In genomic region chr3:31252566-31252965, GRCm38 (mm10) we compare ENCODE assay signal across 26 mouse cellular contexts. TPM values are rescaled to one million over a fixed set of nuclear protein-coding genes. Genes with fewer than 3 reads are reported as not detected.
A peak's percentile ranks its signal among the peaks of the same experiment; 100 is the strongest.
DNase-seq lines count a peak whose midpoint lies in the region; ATAC-seq lines count a peak whose summit lies in the region.
"Had no signal": no experiment of that assay in that cellular context is flagged by ENCODE, and none has a peak within 500 bp of the region (broad histone marks: within the 10 kb centered on the region; RNA-seq: fewer than 3 reads in every experiment).

No protein-coding gene starts in this region.

- H3K9me3 ChIP-seq in forebrain, embryonic 11.5 days (ENCODE audit: control insufficient read depth, low read length) = no peaks in the 10 kb centered on the region
- no peaks in the 10 kb centered on the region for H3K9me3 ChIP-seq in forebrain, embryonic 15.5 days
- H3K9me3 ChIP-seq in heart, embryonic 10.5 days = no peaks in the 10 kb centered on the region
- no peaks in the 10 kb centered on the region for H3K9me3 ChIP-seq in heart, embryonic 13.5 days
- no peaks in the 10 kb centered on the region for H3K9me3 ChIP-seq in heart, embryonic 15.5 days (replicated peaks)
- H3K9me3 ChIP-seq: embryonic facial prominence, embryonic 10.5 days; embryonic facial prominence, embryonic 12.5 days; forebrain, embryonic 12.5 days; G1E had no signal

- H3K9ac ChIP-seq in forebrain, embryonic 11.5 days (ENCODE audit: low read length) = no peak overlapping the region
- no peak overlapping the region for H3K9ac ChIP-seq in forebrain, embryonic 15.5 days (replicated peaks)
- no peak overlapping the region for H3K9ac ChIP-seq in heart, embryonic 13.5 days
- no peak overlapping the region for H3K9ac ChIP-seq in heart, embryonic 15.5 days
- H3K9ac ChIP-seq: embryonic facial prominence, embryonic 12.5 days; forebrain, embryonic 12.5 days had no signal

- peak; percentile 33 for DNase-seq in forebrain, embryonic 11.5 days (ENCODE audit: low spot score)
- DNase-seq in heart, adult 18-20 months = peak; percentile 10 to 20
- DNase-seq in heart, embryonic 10.5 days (ENCODE audit: low spot score) = no peak
- no peak for DNase-seq in heart, postnatal 4 days
- no peak for DNase-seq in heart, postnatal 25 days (ENCODE audit: low spot score)
- DNase-seq: adrenal gland, adult 8-10 months; adrenal gland, postnatal 14 days; adrenal gland, postnatal 36 days; B cell, adult 2 months; cerebellum, adult 11-12 months; cerebellum, adult 2 months; cerebellum, adult 9-10 months; cerebellum, postnatal 10 days; cerebellum, postnatal 25 days had no signal

- H3K27me3 ChIP-seq in forebrain, embryonic 11.5 days (ENCODE audit: control insufficient read depth, insufficient read depth, low read length) = no peaks in the 10 kb centered on the region
- H3K27me3 ChIP-seq in forebrain, embryonic 15.5 days = no peaks in the 10 kb centered on the region
- H3K27me3 ChIP-seq in heart, embryonic 10.5 days (ENCODE audit: insufficient read depth, poor library complexity, severe bottlenecking) = peaks cover 15% of the 10 kb centered on the region
- H3K27me3 ChIP-seq in heart, embryonic 13.5 days (replicated peaks) = 0 out of 2 replicates have a peak, but pooled peaks cover 3% of the 10 kb centered on the region
- no peaks in the 10 kb centered on the region for H3K27me3 ChIP-seq in heart, embryonic 15.5 days
- H3K27me3 ChIP-seq: CH12.LX; embryonic facial prominence, embryonic 12.5 days; forebrain, embryonic 12.5 days; Patski had no signal

- no peaks in the 10 kb centered on the region for H3K4me1 ChIP-seq in forebrain, embryonic 11.5 days (replicated peaks; ENCODE audit: control insufficient read depth, insufficient read depth, low read length)
- no peaks in the 10 kb centered on the region for H3K4me1 ChIP-seq in forebrain, embryonic 15.5 days
- H3K4me1 ChIP-seq in heart, embryonic 10.5 days = no peaks in the 10 kb centered on the region
- H3K4me1 ChIP-seq in heart, embryonic 13.5 days = 0 out of 2 replicates have a peak, but pooled peaks cover 3% of the 10 kb centered on the region
- H3K4me1 ChIP-seq in heart, embryonic 15.5 days (replicated peaks) = 0 out of 2 replicates have a peak, but pooled peaks cover 4% of the 10 kb centered on the region
- H3K4me1 ChIP-seq: embryonic facial prominence, embryonic 10.5 days; embryonic facial prominence, embryonic 12.5 days; forebrain, embryonic 12.5 days had no signal

- no peak overlapping the region for H3K27ac ChIP-seq in forebrain, embryonic 11.5 days (ENCODE audit: low read depth, low read length)
- no peak overlapping the region for H3K27ac ChIP-seq in forebrain, embryonic 15.5 days (replicated peaks)
- no peak overlapping the region for H3K27ac ChIP-seq in heart, embryonic 10.5 days
- H3K27ac ChIP-seq in heart, embryonic 13.5 days (replicated peaks) = no peak overlapping the region; the same call in 1 of the 2 replicates
- H3K27ac ChIP-seq in heart, embryonic 15.5 days = no peak overlapping the region
- H3K27ac ChIP-seq: embryonic facial prominence, embryonic 10.5 days; embryonic facial prominence, embryonic 12.5 days; forebrain, embryonic 12.5 days had no signal

- WGBS in forebrain, embryonic 11.5 days = 77% methylated on average over 3 of the region's 3 CpGs
- WGBS in forebrain, embryonic 15.5 days = 83% methylated on average over 3 of the region's 3 CpGs
- 57% methylated on average over 3 of the region's 3 CpGs for WGBS in heart, embryonic 10.5 days
- 50% methylated on average over 3 of the region's 3 CpGs for WGBS in heart, embryonic 13.5 days
- 49% methylated on average over 3 of the region's 3 CpGs for WGBS in heart, embryonic 15.5 days

- no peak overlapping the region for H3K4me2 ChIP-seq in forebrain, embryonic 11.5 days (ENCODE audit: low read depth, low read length, severe bottlenecking)
- no peak overlapping the region for H3K4me2 ChIP-seq in forebrain, embryonic 15.5 days (replicated peaks)
- no peak overlapping the region for H3K4me2 ChIP-seq in heart, embryonic 13.5 days
- H3K4me2 ChIP-seq in heart, embryonic 15.5 days = no peak overlapping the region
- H3K4me2 ChIP-seq: embryonic facial prominence, embryonic 12.5 days; forebrain, embryonic 12.5 days had no signal

- no peak overlapping the region for H3K4me3 ChIP-seq in forebrain, embryonic 11.5 days (ENCODE audit: low read depth, low read length)
- H3K4me3 ChIP-seq in forebrain, embryonic 15.5 days = no peak overlapping the region
- no peak overlapping the region for H3K4me3 ChIP-seq in heart, embryonic 10.5 days
- H3K4me3 ChIP-seq in heart, embryonic 13.5 days = no peak overlapping the region
- no peak overlapping the region for H3K4me3 ChIP-seq in heart, embryonic 15.5 days
- H3K4me3 ChIP-seq: embryonic facial prominence, embryonic 10.5 days; embryonic facial prominence, embryonic 12.5 days; forebrain, embryonic 12.5 days had no signal

- H3K36me3 ChIP-seq in forebrain, embryonic 11.5 days (ENCODE audit: control insufficient read depth, insufficient read depth, low read length) = no peaks in the 10 kb centered on the region
- no peaks in the 10 kb centered on the region for H3K36me3 ChIP-seq in forebrain, embryonic 15.5 days
- no peaks in the 10 kb centered on the region for H3K36me3 ChIP-seq in heart, embryonic 10.5 days
- H3K36me3 ChIP-seq in heart, embryonic 13.5 days = no peaks in the 10 kb centered on the region
- no peaks in the 10 kb centered on the region for H3K36me3 ChIP-seq in heart, embryonic 15.5 days
- H3K36me3 ChIP-seq: embryonic facial prominence, embryonic 10.5 days; embryonic facial prominence, embryonic 12.5 days; forebrain, embryonic 12.5 days; G1E had no signal

- no peak for ATAC-seq in forebrain, embryonic 11.5 days (replicated peaks; ENCODE audit: low FRiP score)
- no peak for ATAC-seq in forebrain, embryonic 15.5 days (replicated peaks)
- ATAC-seq in heart, embryonic 13.5 days (ENCODE audit: extremely low read depth, insufficient number of reproducible peaks, low FRiP score, low TSS enrichment) = peak; percentile 54
- peak; percentile 55; the same call in 1 of the 2 replicates for ATAC-seq in heart, embryonic 15.5 days (replicated peaks; ENCODE audit: insufficient number of reproducible peaks, insufficient read depth, low FRiP score, low read depth)
- ATAC-seq: activated CD4-positive, CD25-positive, alpha-beta regulatory T cell, adult 4 months; CD4-positive, CD25-positive, alpha-beta regulatory T cell, adult 4 months; forebrain, embryonic 14.5 days; Patski had no signal

- intact Hi-C loops in heart, postnatal 25 days (cut with DNase I) = no loop called here

RNA-seq across cellular contexts. Expression of gene Slc7a14, which starts 57.6 kb away (rescaled TPM):
- polyA plus RNA-seq in forebrain, embryonic 11.5 days (2014; fragmentation: Nextera tagmentation; extraction: Ambion mirVana) = 0.23 and 0.40 TPM in 2 replicates
- 3.1 and 3.6 TPM in 2 replicates for polyA plus RNA-seq in forebrain, embryonic 15.5 days (2015; fragmentation: Nextera tagmentation; extraction: Ambion mirVana)
- not detected for total RNA-seq in heart, adult 18-20 months (2021)
- 0.43 and 0.46 TPM in 2 replicates for polyA plus RNA-seq in heart, embryonic 10.5 days (2016; fragmentation: Nextera tagmentation; extraction: Ambion mirVana)
- 0.51 and 0.52 TPM in 2 replicates for polyA plus RNA-seq in heart, embryonic 13.5 days (2015; fragmentation: Nextera tagmentation; extraction: Ambion mirVana)
- total RNA-seq in heart, postnatal 4 days (2021) = under 1 TPM; 0.38 to 0.43 TPM
- 0.23 and 0.41 TPM in 2 replicates for polyA plus RNA-seq in heart, embryonic 15.5 days (2015; fragmentation: Nextera tagmentation; extraction: Ambion mirVana)
- total RNA-seq in heart, postnatal 25 days (2021) = under 1 TPM; 0.08 TPM
- total RNA-seq: CH12.LX had no signal
- polyA plus RNA-seq: CD4-positive, CD25-positive, alpha-beta regulatory T cell, adult 4 months; G1E had no signal

Comparison
In these comparisons a context has a peak if more than half of its experiments do, and no peak if none do; other contexts are left out.
1. DNase-seq: peak in forebrain, embryonic 11.5 days (single experiment) and heart, adult 18-20 months (2 of 2); none in heart, embryonic 10.5 days (single experiment), heart, postnatal 4 days (single experiment) and heart, postnatal 25 days (single experiment).
2. ATAC-seq: peak in heart, embryonic 13.5 days (single experiment) and heart, embryonic 15.5 days (single experiment); none in forebrain, embryonic 11.5 days (single experiment) and forebrain, embryonic 15.5 days (single experiment).